Mouse (Mus musculus) adrenal gland, adult 18-20 months (tissue): ENCODE results near the gene Lrrc3. TPM values are rescaled to one million over a fixed set of nuclear protein-coding genes. Genes with fewer than 3 reads are reported as not detected.

Experiments
- DNase-seq, 2 experiments: peaks; one replicate each; pipeline ENCODE4 v3.0.0; 2021 to 2022; ENCODE audit warnings: low spot score in 2 of 2
- total RNA-seq, 2 experiments: library from RNA; stranded (reverse); gene quantifications; 1 replicate in 1 of 2; 2 replicates in 1 of 2; pipeline ENCODE4 v1.2.3; 2021

Lrrc3 gene
- total RNA-seq, 2 experiments from 2014 or later = 3.9 to 6.8 TPM

- DNase-seq = peak in 1 of 2 experiments; percentile 27
These were observed 23.4 kb downstream of the Lrrc3 start for GRCm38 (mm10) chr10:77878985-77879384.

GRCm38 (mm10) chr10:77869651-77870050, 32.7 kb downstream of the Lrrc3 start:
- no peak for DNase-seq

GRCm38 (mm10) chr10:77867546-77867945, 34.8 kb downstream of the Lrrc3 start:
- no peak for DNase-seq

DNA sequence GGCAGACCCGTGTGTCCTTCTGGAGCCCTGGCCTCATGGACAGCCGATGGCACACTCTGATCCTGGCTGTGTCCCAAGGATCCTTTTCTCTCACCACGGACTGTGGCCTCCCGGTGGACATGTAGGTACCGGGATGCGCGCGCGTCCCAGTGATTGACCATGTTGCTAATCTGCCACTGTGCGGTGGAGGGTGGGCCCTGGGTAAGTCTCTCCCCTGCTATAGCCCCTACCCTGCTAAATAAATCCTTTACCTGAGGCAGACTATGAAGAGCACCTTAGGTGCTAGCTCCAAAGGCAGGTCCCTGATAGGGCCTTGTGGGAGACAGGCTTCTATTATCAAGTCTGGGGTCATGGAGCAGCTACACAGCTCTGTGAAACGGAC, 37.6 kb downstream of the Lrrc3 start:
- no peak for DNase-seq

DNA sequence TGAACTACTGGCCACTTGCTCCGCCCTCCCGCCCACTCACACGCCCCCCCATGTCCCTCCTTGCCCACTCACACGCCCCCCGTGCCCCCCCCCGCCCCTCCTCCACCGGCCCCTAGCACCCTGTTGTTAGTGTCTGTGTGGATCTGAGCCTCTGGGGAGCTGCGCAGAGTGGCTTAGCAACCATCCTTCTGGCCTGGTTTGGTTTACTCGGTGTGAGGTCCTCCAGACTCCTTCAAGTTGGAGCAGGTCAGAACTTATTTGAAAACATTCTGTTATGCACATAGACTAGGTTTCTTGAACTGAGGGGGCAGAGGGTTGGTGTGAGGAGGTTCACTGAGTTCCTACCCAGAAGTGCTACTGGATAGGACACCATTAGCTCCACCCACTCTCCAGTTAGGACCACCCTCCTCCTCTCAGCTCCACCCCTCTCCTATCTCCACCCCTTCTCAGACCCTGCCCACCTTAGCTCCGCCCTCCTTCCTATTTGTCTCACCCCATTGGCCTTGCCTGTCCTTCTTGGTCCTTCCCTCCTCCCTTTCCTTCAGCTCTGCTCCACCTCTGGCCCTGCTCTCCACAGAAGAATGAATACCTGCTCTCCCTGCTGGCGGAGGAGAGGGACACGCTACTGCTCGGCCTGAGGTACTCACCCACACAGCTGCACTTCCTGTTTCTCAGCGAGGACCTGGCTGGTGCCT, 38.1 kb downstream of the Lrrc3 start:
- peak in 1 of 2 experiments; percentile 16 for DNase-seq

- no peak for DNase-seq
These were observed 40.7 kb downstream of the Lrrc3 start, which contains the start of gene Gm3285 for GRCm38 (mm10) chr10:77861675-77862074. Gene Gm3285, plus strand, starts transcription at chr10:77861975.

DNA sequence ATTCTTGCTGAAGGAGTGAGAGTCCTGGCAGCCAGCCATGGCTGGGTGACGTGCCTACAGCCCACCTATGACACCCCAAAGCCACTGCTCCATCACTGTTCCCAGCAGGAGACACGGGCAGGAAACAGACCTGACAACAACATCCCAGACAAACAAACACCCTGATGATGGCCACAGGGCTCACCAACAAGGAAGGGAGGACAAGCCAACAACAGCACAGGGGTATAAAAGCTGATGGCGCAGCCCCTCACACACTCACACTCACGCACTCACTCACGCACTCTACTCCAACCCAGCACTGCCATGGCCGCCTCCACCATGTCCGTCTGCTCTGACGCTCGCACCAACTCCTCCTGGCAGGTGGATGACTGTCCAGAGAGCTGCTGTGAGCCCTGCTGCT, 49.8 kb downstream of the Lrrc3 start, which contains the start of gene Gm10318:
Gene Gm10318 (plus strand): TSS at position 301 of the 400 bp plus-strand sequence.
- no peak for DNase-seq

Other genes starting within 250 kb of the Lrrc3 start
- under 1 TPM; 0.27 to 0.51 TPM for gene Tspear, start 216.0 kb downstream of the Lrrc3 start, total RNA-seq
- not detected for gene Gm19402, start 211.8 kb downstream of the Lrrc3 start, total RNA-seq
- not detected for gene Gm9508, start 205.3 kb downstream of the Lrrc3 start, total RNA-seq
- gene Gm10272, start 195.9 kb downstream of the Lrrc3 start, total RNA-seq = not detected
- not detected for gene Gm10024, start 191.1 kb downstream of the Lrrc3 start, total RNA-seq
- gene Gm10142, start 186.7 kb downstream of the Lrrc3 start, total RNA-seq = not detected
- not detected for gene Krtap12-1, start 181.9 kb downstream of the Lrrc3 start, total RNA-seq
- not detected for gene Gm10100, start 176.1 kb downstream of the Lrrc3 start, total RNA-seq
- gene Gm18596, start 159.9 kb downstream of the Lrrc3 start, total RNA-seq = not detected
- gene Gm9736, start 151.2 kb downstream of the Lrrc3 start, total RNA-seq = not detected
- not detected for gene Gm3233, start 142.9 kb downstream of the Lrrc3 start, total RNA-seq
- gene Gm3238, start 131.2 kb downstream of the Lrrc3 start, total RNA-seq = not detected
- gene Gm7138, start 125.6 kb downstream of the Lrrc3 start, total RNA-seq = not detected
- not detected for gene Gm3250, start 120.0 kb downstream of the Lrrc3 start, total RNA-seq
- not detected for gene Gm7137, start 114.3 kb downstream of the Lrrc3 start, total RNA-seq
- gene Gm9639, start 107.5 kb downstream of the Lrrc3 start, total RNA-seq = not detected
- not detected for gene Gm19668, start 103.4 kb downstream of the Lrrc3 start, total RNA-seq
- not detected for gene Gm9507, start 90.7 kb downstream of the Lrrc3 start, total RNA-seq
- not detected for gene Gm2696, start 87.9 kb downstream of the Lrrc3 start, total RNA-seq
- gene Krtap10-4, start 75.4 kb downstream of the Lrrc3 start, total RNA-seq = not detected
- not detected for gene Krtap10-10, start 66.6 kb downstream of the Lrrc3 start, total RNA-seq
- gene Gm36176, start 55.7 kb downstream of the Lrrc3 start, total RNA-seq = not detected
- not detected for gene Gm10318, start 49.7 kb downstream of the Lrrc3 start, total RNA-seq
- gene Gm3285, start 40.6 kb downstream of the Lrrc3 start, total RNA-seq = not detected
- gene Trpm2, start 68.0 kb upstream of the Lrrc3 start, total RNA-seq = 1 to 10 TPM; 5.2 to 5.9 TPM
- 10 to 100 TPM; 17.9 to 21.1 TPM for gene 1810043G02Rik, start 76.0 kb upstream of the Lrrc3 start, total RNA-seq
- 100 to 1,000 TPM; 137 to 283 TPM for gene Pfkl, start 107.5 kb upstream of the Lrrc3 start, total RNA-seq
- 10 to 100 TPM in 1 of 2 experiments, 1 to 10 TPM in 1; 4.4 to 24.4 TPM for gene Dnmt3l, start 139.4 kb upstream of the Lrrc3 start, total RNA-seq
- gene Aire, start 141.1 kb upstream of the Lrrc3 start, total RNA-seq = not detected
- 10 to 100 TPM; 13.2 to 18.2 TPM for gene Icosl, start 166.8 kb upstream of the Lrrc3 start, total RNA-seq